Mouse (Mus musculus): Measurements from ENCODE around the gene Gcfc2. TPM values are rescaled to one million over a fixed set of nuclear protein-coding genes. Genes with fewer than 3 reads are reported as not detected.
A peak's percentile ranks its signal among the peaks of the same experiment; 100 is the strongest.

Gcfc2 gene
- 1 to 10 TPM; 2.8 to 3.0 TPM for total RNA-seq (2021)
- long read RNA-seq, experiment 1, full-length matches to known transcripts, result 2 of 5 reads
- long read RNA-seq, experiment 1, partial matches to known transcripts, result 1 of 5 reads
- long read RNA-seq, experiment 1, other reads (novel, unspliced or antisense), result 2 of 5 reads
- long read RNA-seq, experiment 2, partial matches to known transcripts, result 0 of 1 reads
- long read RNA-seq, experiment 2, other reads (novel, unspliced or antisense), result 0 of 1 reads

DNA sequence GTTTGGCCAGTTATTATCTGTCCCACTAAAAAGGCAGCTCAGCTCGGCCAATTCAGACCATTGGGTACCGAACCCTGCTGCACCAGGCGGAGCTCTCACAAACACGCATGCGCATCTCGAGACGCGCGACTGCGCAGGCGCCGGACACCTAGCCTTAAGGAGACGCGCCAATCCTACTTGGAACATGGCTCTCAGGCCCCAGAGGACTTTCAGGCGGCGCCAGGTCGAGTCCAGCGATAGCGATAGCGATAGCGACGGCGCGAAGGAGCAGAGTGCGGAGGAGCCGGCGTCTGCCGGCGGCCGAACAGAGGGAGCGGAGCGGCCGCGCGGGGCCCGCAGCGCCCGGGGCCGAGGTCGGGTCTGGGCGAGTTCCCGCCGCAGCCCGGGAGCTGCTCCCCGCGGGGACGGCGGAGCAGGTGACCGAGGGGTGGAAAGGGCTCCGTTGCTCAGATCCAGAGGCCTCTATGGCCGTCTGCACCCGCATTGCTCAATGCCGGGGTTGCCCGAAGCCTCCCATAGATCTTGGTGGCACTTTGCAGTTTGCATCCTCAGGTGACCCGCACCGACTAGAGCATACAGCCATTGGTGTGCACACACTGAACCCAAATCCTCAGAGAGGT lies at the start of gene Gcfc2:
Gene Gcfc2, plus strand, starts transcription at position 147 of the 620 bp plus-strand sequence.
- peak; percentile 95 to 99 for DNase-seq

- no peak for DNase-seq
These were observed 27.7 kb upstream of the Gcfc2 start for GRCm38 (mm10) chr6:81895678-81896230.

- no peak for DNase-seq
These were observed 13.1 kb upstream of the Gcfc2 start for GRCm38 (mm10) chr6:81910302-81910855.

DNA sequence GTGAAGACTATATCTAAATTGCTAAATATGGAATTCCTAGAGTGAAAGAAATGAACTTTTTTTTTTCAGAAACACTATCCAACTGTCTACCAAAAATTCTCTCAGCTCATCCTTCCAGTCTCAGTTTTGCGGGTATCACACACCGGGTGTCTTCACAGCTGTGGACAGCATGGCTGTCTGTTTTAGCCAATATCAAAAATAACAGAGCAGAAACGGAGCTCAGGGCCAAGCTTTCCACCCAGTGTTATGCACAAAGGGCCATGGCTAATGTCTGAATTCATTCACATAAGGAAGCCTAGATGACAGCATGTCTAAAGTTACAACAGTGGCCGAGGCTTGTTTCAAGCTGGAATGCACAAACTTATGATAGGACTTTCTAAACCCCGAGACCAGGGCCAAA lies 12.2 kb upstream of the Gcfc2 start:
- no peak for DNase-seq

- no peak for DNase-seq
These were observed 11.8 kb upstream of the Gcfc2 start for GRCm38 (mm10) chr6:81911713-81912112.

- no peak for DNase-seq
These were observed 11.3 kb upstream of the Gcfc2 start for GRCm38 (mm10) chr6:81912177-81912576.

DNA sequence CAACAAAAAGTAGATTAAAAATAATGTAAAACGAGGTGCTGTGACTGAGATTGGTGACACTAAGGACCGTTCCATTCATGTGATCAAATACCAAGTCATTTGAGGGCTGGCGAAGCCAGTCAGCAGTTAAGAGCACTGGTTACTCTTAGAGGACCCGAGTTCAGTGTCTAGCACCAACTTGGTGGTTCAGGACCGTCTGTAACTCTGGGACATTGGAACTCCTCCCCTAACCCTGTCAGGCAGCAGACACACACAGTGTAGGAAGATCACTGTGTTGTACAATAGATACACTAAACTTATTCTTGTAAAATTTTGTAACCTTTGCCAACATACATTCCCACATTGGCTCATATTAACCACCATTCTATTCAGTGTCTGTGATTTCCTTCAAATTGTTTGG lies 835 bp downstream of the Gcfc2 start:
- DNase-seq, result no peak

DNA sequence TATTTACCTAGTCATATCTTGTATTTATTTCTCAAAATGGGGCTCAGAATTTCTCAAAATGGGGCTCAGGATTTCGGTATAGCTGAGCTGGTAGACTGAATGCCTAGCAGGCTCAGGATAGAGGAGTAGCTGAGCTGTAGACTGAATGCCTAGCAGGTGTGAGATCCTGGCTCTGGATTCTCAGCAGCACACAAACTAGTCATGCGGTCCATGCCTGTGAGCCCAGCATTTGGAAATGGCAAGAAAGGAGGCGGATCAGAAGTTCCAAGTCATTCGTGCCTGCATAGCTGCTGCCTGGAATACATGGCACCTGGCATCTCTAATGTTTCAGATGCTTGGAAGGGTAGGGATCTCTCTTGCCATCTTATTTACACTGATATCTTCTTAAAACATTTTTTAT lies 5.9 kb downstream of the Gcfc2 start:
- DNase-seq, result no peak

- no peak for DNase-seq
These were observed 9.8 kb downstream of the Gcfc2 start for GRCm38 (mm10) chr6:81933281-81933680.

DNA sequence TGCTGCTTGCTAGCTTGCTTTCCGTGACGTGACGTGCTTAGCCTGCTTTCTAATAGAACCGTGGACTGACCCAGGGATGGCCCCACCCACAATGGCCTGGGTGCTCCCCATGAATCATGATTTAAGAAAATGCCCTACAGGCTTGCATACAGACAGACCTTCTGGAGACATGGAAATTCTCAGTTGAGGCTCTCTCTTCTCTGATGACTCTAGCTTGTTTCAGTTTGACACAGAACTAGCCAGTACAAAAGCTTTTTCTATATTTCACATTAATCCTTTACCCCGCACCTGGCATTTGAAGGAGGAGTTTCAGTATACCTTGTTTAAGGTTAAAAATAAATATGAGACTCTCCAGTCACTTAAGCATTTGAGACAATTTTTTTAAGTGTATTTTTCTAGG lies 18.2 kb downstream of the Gcfc2 start:
- no peak for DNase-seq

DNA sequence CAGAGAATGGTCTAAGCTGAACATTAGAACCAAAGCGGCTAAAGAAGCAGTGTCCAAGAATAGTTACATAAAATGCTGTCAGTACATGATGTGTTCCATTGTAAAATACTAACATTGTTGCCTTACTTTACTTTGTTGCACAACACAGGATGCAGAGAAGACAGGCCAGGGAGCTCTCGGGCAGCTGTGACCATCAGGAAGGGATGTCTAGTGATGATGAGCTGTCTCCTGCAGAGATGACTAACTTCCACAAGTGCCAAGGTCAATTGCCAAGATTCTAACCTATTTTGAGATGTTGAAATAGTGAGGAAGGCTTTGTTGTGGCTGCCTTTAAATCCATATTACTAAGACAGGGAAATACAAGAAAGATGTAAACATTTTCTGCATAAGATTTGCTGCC lies 19.8 kb downstream of the Gcfc2 start:
- DNase-seq, result no peak

DNA sequence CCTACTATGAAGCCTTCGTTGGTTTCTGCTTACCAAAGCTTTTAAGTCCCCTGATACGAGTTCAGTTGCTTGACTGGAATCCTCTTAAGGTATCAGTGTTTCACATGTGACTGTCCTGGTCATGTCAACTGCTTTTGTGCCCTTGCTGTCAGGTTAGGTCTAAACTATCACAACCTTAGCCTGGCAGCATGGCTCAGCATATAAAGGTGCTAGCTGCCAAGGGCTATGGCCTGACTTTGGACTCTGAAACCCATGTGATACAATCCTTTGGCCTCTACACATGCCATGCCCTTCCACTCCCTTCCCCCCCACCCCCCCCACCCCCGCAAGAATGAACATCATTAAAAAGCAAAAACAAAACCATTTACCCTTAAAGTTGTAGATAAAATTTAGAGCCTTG lies 21.0 kb downstream of the Gcfc2 start:
- DNase-seq, result no peak

GRCm38 (mm10) chr6:81946906-81947305 lies 23.4 kb downstream of the Gcfc2 start:
- DNase-seq, result no peak

DNA sequence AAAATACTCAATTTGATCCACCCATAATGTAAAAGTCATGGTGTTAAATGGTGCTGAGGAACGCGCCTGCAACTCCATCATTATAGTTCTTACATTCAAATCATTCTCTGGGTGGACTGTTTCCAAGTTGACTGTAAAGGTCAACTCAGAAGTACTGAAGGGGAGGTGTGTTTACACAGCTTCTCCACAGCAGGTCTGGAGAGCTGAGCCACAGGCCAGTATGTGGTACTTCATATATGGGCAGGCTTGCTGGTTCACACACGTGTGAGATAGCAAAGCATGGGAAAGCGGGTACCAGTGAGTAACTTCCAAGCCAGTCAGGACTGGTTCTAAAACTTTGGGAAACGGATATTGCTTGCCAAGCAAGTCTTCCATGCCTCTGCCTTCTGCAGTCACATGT lies 31.7 kb downstream of the Gcfc2 start:
- DNase-seq, result no peak

DNA sequence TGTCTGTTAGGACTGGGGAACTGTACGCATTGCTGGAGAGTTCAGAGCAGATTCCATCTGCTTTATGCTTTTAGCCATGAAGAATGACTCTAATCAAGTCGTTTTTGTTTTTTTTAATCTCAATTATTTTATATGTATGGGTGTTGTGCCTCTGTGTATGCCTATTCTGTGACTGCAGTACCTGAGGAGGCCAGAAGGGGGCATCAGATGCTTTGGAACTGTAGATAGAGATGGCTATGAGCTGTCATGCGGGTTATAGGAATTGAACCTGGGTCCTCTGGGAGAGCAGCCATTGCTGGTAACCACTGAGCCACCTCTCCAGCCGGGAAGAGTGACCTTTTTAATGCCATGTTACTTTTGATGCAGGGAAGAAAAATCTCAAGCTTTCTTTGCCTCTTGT lies 32.9 kb downstream of the Gcfc2 start:
- no peak for DNase-seq

DNA sequence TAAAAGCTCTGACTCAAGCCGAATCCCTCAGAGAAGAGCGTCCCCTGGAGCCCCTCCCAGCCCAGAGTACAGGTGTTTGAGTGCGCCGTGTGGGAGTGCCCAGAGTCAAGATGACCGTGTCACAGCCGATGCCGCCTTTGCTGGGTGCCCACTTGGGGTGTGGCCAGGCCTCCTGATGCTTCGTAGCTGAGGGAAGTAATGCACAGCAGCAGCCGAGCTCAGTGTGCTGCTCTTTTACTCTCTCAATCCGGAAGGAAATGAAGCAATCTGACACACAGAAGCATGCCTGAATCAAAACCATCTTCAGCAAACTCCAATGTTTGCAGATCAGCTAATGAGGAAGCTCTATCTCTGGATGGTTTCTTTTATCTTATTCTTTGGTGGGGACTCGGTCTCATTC lies 34.5 kb downstream of the Gcfc2 start:
- peak in 1 of 2 experiments; percentile 26 for DNase-seq

DNA sequence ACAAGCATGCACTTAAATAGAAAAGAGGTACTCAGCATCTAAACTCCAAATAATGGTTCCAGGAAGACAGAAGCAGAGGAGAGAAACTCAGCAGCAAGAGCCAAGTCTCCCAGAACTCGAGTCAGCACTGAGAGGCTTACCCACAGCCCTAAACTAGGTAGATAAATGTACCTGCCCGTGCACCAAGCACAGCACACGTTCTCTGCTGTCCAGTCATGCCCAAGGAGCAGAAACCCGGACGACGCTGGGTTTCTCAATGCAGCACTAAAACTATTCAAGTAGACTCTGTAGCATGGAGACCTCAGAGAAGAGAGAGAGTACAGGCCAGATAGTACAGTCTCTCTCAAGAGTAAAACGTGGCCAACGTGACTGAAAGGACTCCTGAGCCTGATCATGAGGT lies 36.4 kb downstream of the Gcfc2 start:
- DNase-seq, result no peak

GRCm38 (mm10) chr6:81960284-81960683 lies 36.8 kb downstream of the Gcfc2 start:
- DNase-seq, result no peak

GRCm38 (mm10) chr6:81965296-81966067 lies 42.0 kb downstream of the Gcfc2 start, which contains the start of gene Mrpl19:
Gene Mrpl19 (minus strand): TSS chr6:81965958.
- DNase-seq, result peak; percentile 94 to 99

DNA sequence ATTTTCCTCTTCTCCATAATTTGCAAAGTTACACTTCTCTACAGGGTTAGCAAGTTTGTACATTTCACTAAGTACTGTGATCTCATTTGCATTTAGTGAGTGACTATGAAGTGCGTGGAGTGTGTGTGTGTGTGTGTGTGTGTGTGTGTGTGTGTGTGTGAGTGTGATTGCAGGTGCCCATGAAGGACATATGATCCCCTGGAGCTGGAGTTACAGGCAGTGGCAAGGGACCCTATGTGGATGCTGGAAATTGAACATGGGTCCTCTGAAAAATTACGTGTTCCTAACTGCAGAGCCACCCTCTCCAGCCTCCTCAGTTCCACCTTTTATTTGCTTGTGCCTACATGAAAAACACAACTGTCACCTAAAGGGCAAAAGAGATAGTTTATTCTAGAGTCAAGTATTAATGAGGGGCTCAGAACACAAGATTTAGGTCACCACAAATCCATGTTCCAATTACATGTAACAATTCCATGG lies 42.6 kb downstream of the Gcfc2 start:
- no peak for DNase-seq

DNA sequence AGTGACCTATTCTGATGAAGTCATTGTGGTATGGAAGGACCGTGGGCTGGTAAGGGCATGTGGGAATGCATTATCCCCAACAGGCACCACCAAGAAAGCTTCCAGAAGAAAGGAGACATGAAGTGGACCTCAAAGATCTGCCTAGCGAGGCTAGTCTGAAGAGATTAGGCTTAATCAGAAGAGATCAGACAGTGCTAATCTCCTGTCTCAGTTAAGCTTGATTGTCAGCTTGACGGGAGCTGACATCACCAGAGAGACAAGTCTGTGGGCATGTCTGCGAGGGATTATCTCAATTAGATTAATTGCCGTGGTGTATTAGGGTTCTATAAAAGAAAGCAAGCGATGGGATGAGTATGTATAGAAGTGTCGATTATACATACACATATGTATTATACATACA lies 47.7 kb downstream of the Gcfc2 start:
- no peak for DNase-seq

DNA sequence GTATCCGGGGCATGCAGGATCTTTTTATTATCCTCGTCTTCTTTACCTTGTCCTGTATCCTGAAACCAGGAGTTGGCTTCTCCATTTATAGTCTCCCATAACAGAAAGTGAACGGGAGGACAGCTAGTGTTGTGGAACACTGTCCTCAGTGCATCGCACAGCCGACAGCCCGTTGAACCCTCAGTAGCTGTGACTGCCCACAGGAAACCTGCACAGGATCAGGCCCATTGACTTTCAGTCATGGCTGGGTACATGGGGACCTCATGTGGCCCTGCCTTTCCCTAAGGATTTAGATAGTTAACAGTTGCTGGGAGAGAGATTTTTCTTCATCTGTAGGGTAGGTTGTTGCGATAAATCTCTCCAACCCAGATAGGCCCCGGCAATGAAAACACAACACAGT lies 49.1 kb downstream of the Gcfc2 start:
- no peak for DNase-seq
